ENCODE assay signal across 36 mouse cellular contexts in the genomic region with DNA sequence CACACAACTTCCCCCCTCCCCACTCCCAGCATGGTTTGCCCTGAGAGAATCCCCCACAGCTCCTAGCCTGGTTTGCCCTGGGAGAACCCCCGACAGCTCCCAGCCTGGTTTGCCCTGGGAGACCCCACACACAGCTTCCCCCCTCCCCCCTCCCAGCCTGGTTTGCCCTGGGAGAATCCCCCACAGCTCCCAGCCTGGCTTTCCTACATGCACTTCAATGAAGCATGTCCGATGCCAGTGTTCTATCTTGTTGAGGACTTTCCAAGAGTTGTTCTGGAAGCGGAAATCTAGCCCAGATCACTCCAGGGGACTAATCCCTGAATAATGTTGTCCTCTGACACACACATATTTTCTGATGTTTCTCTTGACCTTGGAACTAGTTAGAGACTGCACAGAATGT. TPM values are rescaled to one million over a fixed set of nuclear protein-coding genes. Genes with fewer than 3 reads are reported as not detected.
DNase-seq lines count a peak whose midpoint lies in the region; ATAC-seq lines count a peak whose summit lies in the region.
"Had no signal": no experiment of that assay in that cellular context is flagged by ENCODE, and none has a peak within 500 bp of the region (broad histone marks: within the 10 kb centered on the region; RNA-seq: fewer than 3 reads in every experiment).

No protein-coding gene starts in this region.

- no peak overlapping the region for H3K4me2 ChIP-seq in forebrain, embryonic 11.5 days (ENCODE audit: low read depth, low read length, severe bottlenecking)
- H3K4me2 ChIP-seq: embryonic facial prominence, embryonic 15.5 days; heart, embryonic 12.5 days; hindbrain, embryonic 15.5 days; kidney, embryonic 15.5 days; limb, embryonic 15.5 days; liver, embryonic 13.5 days; midbrain, embryonic 13.5 days had no signal

- no peaks in the 10 kb centered on the region for H3K9me3 ChIP-seq in forebrain, embryonic 10.5 days
- no peaks in the 10 kb centered on the region for H3K9me3 ChIP-seq in forebrain, embryonic 11.5 days (ENCODE audit: control insufficient read depth, low read length)
- H3K9me3 ChIP-seq: embryonic facial prominence, embryonic 10.5 days; embryonic facial prominence, embryonic 15.5 days; heart, embryonic 12.5 days; hindbrain, embryonic 15.5 days; kidney, embryonic 15.5 days; limb, embryonic 15.5 days; liver, embryonic 13.5 days; megakaryocyte, embryonic 14.5 days; midbrain, embryonic 13.5 days had no signal

- H3K36me3 ChIP-seq in forebrain, embryonic 10.5 days (replicated peaks) = peaks cover 10% of the 10 kb centered on the region; the same call in 1 of the 2 replicates
- H3K36me3 ChIP-seq in forebrain, embryonic 11.5 days (ENCODE audit: control insufficient read depth, insufficient read depth, low read length) = no peaks in the 10 kb centered on the region
- H3K36me3 ChIP-seq: embryonic facial prominence, embryonic 15.5 days; hindbrain, embryonic 15.5 days; kidney, embryonic 15.5 days; limb, embryonic 15.5 days; liver, embryonic 13.5 days; midbrain, embryonic 13.5 days had no signal

- peaks cover 54% of the 10 kb centered on the region for H3K4me1 ChIP-seq in forebrain, embryonic 10.5 days
- no peaks in the 10 kb centered on the region for H3K4me1 ChIP-seq in forebrain, embryonic 11.5 days (replicated peaks; ENCODE audit: control insufficient read depth, insufficient read depth, low read length)

- H3K27me3 ChIP-seq in forebrain, embryonic 10.5 days (ENCODE audit: poor library complexity, severe bottlenecking) = 0 out of 2 replicates have a peak, but pooled peaks cover 6% of the 10 kb centered on the region
- no peaks in the 10 kb centered on the region for H3K27me3 ChIP-seq in forebrain, embryonic 11.5 days (ENCODE audit: control insufficient read depth, insufficient read depth, low read length)
- H3K27me3 ChIP-seq: embryonic facial prominence, embryonic 15.5 days; heart, embryonic 12.5 days; hindbrain, embryonic 15.5 days; kidney, embryonic 15.5 days; limb, embryonic 15.5 days; liver, embryonic 13.5 days; midbrain, embryonic 13.5 days had no signal

- H3K4me3 ChIP-seq in forebrain, embryonic 10.5 days = no peak overlapping the region
- H3K4me3 ChIP-seq in forebrain, embryonic 11.5 days (ENCODE audit: low read depth, low read length) = no peak overlapping the region
- H3K4me3 ChIP-seq: embryonic facial prominence, embryonic 10.5 days; embryonic facial prominence, embryonic 15.5 days; heart, embryonic 12.5 days; hindbrain, embryonic 15.5 days; kidney, embryonic 15.5 days; layer of hippocampus, adult 2 months; left cerebral cortex, adult 2 months; limb, embryonic 15.5 days; liver, embryonic 13.5 days; megakaryocyte, embryonic 14.5 days; midbrain, embryonic 13.5 days had no signal

- no peak for ATAC-seq in forebrain, embryonic 11.5 days (replicated peaks; ENCODE audit: low FRiP score)
- ATAC-seq: forebrain, embryonic 14.5 days; lung, postnatal 0 days; midbrain, embryonic 13.5 days had no signal

- 35% methylated on average over 3 of the region's 3 CpGs for WGBS in forebrain, embryonic 10.5 days
- WGBS in forebrain, embryonic 11.5 days = 16% methylated on average over 3 of the region's 3 CpGs

- peak overlapping the region; percentile 51; the same call in 1 of the 2 replicates for H3K27ac ChIP-seq in forebrain, embryonic 10.5 days
- H3K27ac ChIP-seq in forebrain, embryonic 11.5 days (ENCODE audit: low read depth, low read length) = no peak overlapping the region
- H3K27ac ChIP-seq: embryonic facial prominence, embryonic 10.5 days; embryonic facial prominence, embryonic 15.5 days; hindbrain, embryonic 15.5 days; layer of hippocampus, adult 2 months; left cerebral cortex, adult 2 months; limb, embryonic 15.5 days; liver, embryonic 13.5 days; midbrain, embryonic 13.5 days had no signal

- no peak for DNase-seq in forebrain, embryonic 10.5 days (ENCODE audit: extremely low spot score, low spot score)
- no peak for DNase-seq in forebrain, embryonic 11.5 days (ENCODE audit: low spot score)
- DNase-seq in left cerebral cortex, postnatal 4 days = peak; percentile 61
- no peak for DNase-seq in left cerebral cortex, postnatal 10 days (ENCODE audit: extremely low spot score in 1 of 2, low spot score in 2 of 2)
- DNase-seq in adipocyte (ENCODE audit: low spot score) = peak; percentile 40
- peak; percentile 69 for DNase-seq in retina, postnatal 1 day
- no peak for DNase-seq in heart, postnatal 36 days
- DNase-seq: adrenal gland, adult 8-10 months; cerebellum, adult 11-12 months; gastrocnemius, postnatal 10 days; kidney, adult 18-20 months; liver, embryonic 13.5 days; lung, adult 18-20 months; lung, postnatal 4 days; thymus, postnatal 4 days had no signal

- intact Hi-C loops in left cerebral cortex, postnatal 4 days (cut with DNase I) = no loop called here
- intact Hi-C loops in left cerebral cortex, postnatal 10 days (cut with DNase I) = no loop called here
- intact Hi-C loops in heart, postnatal 36 days (cut with DNase I) = no loop called here

- no peak overlapping the region for H3K9ac ChIP-seq in forebrain, embryonic 11.5 days (ENCODE audit: low read length)
- H3K9ac ChIP-seq: embryonic facial prominence, embryonic 15.5 days; heart, embryonic 12.5 days; hindbrain, embryonic 15.5 days; kidney, embryonic 15.5 days; limb, embryonic 15.5 days; liver, embryonic 13.5 days; midbrain, embryonic 13.5 days had no signal

RNA-seq across cellular contexts. Expression of a gene that starts 8.5 kb away (rescaled TPM):
- 0.06 and 0.12 TPM in 2 replicates for polyA plus RNA-seq in forebrain, embryonic 10.5 days (2016; fragmentation: Nextera tagmentation; extraction: Ambion mirVana)
- not detected in 2 replicates for polyA plus RNA-seq in forebrain, embryonic 11.5 days (2014; fragmentation: Nextera tagmentation; extraction: Ambion mirVana)
- not detected for total RNA-seq in left cerebral cortex, postnatal 4 days (2021)
- not detected for total RNA-seq in left cerebral cortex, postnatal 10 days (2021)
- under 1 TPM in 1 of 2 experiments, not detected in 1; 0.22 TPM for total RNA-seq in heart, postnatal 36 days (2021)
- total RNA-seq: granulocyte monocyte progenitor cell, adult 5-6 weeks; hematopoietic stem cell, adult 5-6 weeks; layer of hippocampus, adult 2 months; left cerebral cortex, adult 2 months; left cerebral cortex, postnatal 36 days; MEL; neutrophil, adult 5-6 weeks had no signal
- polyA plus RNA-seq: forebrain, embryonic 14.5 days; liver, embryonic 13.5 days; neural tube, embryonic 11.5 days; stomach, embryonic 14.5 days; testis, adult 2 months had no signal

RNA-seq across cellular contexts. Expression of a gene that starts 30.4 kb away (rescaled TPM):
- polyA plus RNA-seq in forebrain, embryonic 10.5 days (2016; fragmentation: Nextera tagmentation; extraction: Ambion mirVana) = 0.34 and 0.60 TPM in 2 replicates
- polyA plus RNA-seq in forebrain, embryonic 11.5 days (2014; fragmentation: Nextera tagmentation; extraction: Ambion mirVana) = 1.4 and 2.3 TPM in 2 replicates
- total RNA-seq in left cerebral cortex, postnatal 4 days (2021) = 1 to 10 TPM; 1.6 TPM
- 1 to 10 TPM; 1.0 to 1.7 TPM for total RNA-seq in left cerebral cortex, postnatal 10 days (2021)
- total RNA-seq in heart, postnatal 36 days (2021) = 1 to 10 TPM; 2.8 to 3.6 TPM
- total RNA-seq: granulocyte monocyte progenitor cell, adult 5-6 weeks; hematopoietic stem cell, adult 5-6 weeks; MEL; neutrophil, adult 5-6 weeks had no signal

RNA-seq across cellular contexts. Expression of a gene that starts 48.8 kb away (rescaled TPM):
- 0.42 and 0.95 TPM in 2 replicates for polyA plus RNA-seq in forebrain, embryonic 10.5 days (2016; fragmentation: Nextera tagmentation; extraction: Ambion mirVana)
- polyA plus RNA-seq in forebrain, embryonic 11.5 days (2014; fragmentation: Nextera tagmentation; extraction: Ambion mirVana) = 0.80 and 0.99 TPM in 2 replicates
- 10 to 100 TPM; 18.3 to 22.2 TPM for total RNA-seq in left cerebral cortex, postnatal 4 days (2021)
- 10 to 100 TPM; 20.1 to 23.6 TPM for total RNA-seq in left cerebral cortex, postnatal 10 days (2021)
- total RNA-seq in heart, postnatal 36 days (2021) = not detected
- total RNA-seq: granulocyte monocyte progenitor cell, adult 5-6 weeks; hematopoietic stem cell, adult 5-6 weeks; MEL; neutrophil, adult 5-6 weeks had no signal
- polyA plus RNA-seq: heart, postnatal 0 days; liver, embryonic 13.5 days; lung, postnatal 0 days had no signal

RNA-seq across cellular contexts. Expression of a gene that starts 54.9 kb away (rescaled TPM):
- 162 and 163 TPM in 2 replicates for polyA plus RNA-seq in forebrain, embryonic 10.5 days (2016; fragmentation: Nextera tagmentation; extraction: Ambion mirVana)
- polyA plus RNA-seq in forebrain, embryonic 11.5 days (2014; fragmentation: Nextera tagmentation; extraction: Ambion mirVana) = 168 and 185 TPM in 2 replicates
- total RNA-seq in left cerebral cortex, postnatal 4 days (2021) = 10 to 100 TPM in 1 of 2 experiments, 1 to 10 TPM in 1; 9.8 to 11.0 TPM
- 1 to 10 TPM; 4.3 to 5.0 TPM for total RNA-seq in left cerebral cortex, postnatal 10 days (2021)
- 1 to 10 TPM in 1 of 2 experiments, under 1 TPM in 1; 0.89 to 1.6 TPM for total RNA-seq in heart, postnatal 36 days (2021)

RNA-seq across cellular contexts. Expression of a gene that starts 59.6 kb away (rescaled TPM):
- polyA plus RNA-seq in forebrain, embryonic 10.5 days (2016; fragmentation: Nextera tagmentation; extraction: Ambion mirVana) = 1.3 and 1.6 TPM in 2 replicates
- polyA plus RNA-seq in forebrain, embryonic 11.5 days (2014; fragmentation: Nextera tagmentation; extraction: Ambion mirVana) = 1.5 and 1.6 TPM in 2 replicates
- 1 to 10 TPM; 3.3 to 5.2 TPM for total RNA-seq in left cerebral cortex, postnatal 4 days (2021)
- 1 to 10 TPM; 3.9 to 4.6 TPM for total RNA-seq in left cerebral cortex, postnatal 10 days (2021)
- total RNA-seq in heart, postnatal 36 days (2021) = not detected
- total RNA-seq: gastrocnemius, postnatal 10 days; hematopoietic stem cell, adult 5-6 weeks; neutrophil, adult 5-6 weeks had no signal

Comparison
In these comparisons a context has a peak if more than half of its experiments do, and no peak if none do; other contexts are left out.
1. DNase-seq: peak in left cerebral cortex, postnatal 4 days (single experiment), adipocyte (single experiment) and retina, postnatal 1 day (single experiment); none in forebrain, embryonic 10.5 days (single experiment), forebrain, embryonic 11.5 days (single experiment), left cerebral cortex, postnatal 10 days (0 of 2) and heart, postnatal 36 days (0 of 2).
2. RNA of a gene that starts 48.8 kb away (total RNA-seq): 20.1 to 23.6 TPM in left cerebral cortex, postnatal 10 days and 18.3 to 22.2 TPM in left cerebral cortex, postnatal 4 days; not detected in heart, postnatal 36 days; every median in the first group is over 10 times any median in the second.